Mouse (Mus musculus): ENCODE measurements around the gene Gcg.

DNA sequence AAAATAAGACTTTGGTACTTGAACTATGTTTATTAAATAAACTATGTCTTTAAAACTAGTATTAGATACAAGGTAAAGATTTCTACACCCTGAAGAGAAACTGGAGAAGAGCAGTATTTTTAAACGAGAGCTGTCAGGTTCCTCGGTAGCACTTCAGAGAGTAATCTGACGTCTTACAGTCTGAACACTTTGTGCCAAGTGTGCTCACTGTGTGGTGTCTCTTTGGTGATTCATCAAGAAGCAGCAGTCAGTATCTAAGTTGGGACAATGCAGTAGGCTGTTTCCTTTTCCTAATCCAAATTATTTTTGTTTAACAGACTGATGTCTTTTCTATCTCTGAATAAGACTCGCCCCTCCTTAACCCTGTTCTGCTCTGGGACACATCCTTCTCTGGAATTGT, 12.0 kb upstream of the Gcg start:
- TF ChIP-seq EP300 (IDR thresholded peaks at IDR 0.05), result no peak
- TF ChIP-seq CTCF (IDR thresholded peaks at IDR 0.05), result no peak
